Mouse (Mus musculus) midbrain, embryonic 12.5 days (tissue): ENCODE measurements at regions not wholly inside any gene's neighbourhood (a gene's known extent, or its start where the extent isn't known, plus 50 kb on each side); places are given as distances from the start of the nearest gene placed in this dataset.

Experiments
- ATAC-seq: fragments of 200-750 bp; cut with Nextera tagmentation; 2 replicates; pipeline ENCODE4 v1.8.0; 2017; ENCODE audit warnings: low read depth, moderate TSS enrichment, moderate library complexity; ENCODE audit not compliant: low FRiP score
- H3K27ac ChIP-seq: fragments of 300-500 bp; sonication (generic); replicated peaks from 2 replicates; pipeline ENCODE4 v1.5.1; 2016; ENCODE audit warnings: mild to moderate bottlenecking
- H3K27me3 ChIP-seq: fragments of 300-500 bp; sonication (generic); 2 replicates; pipeline ENCODE4 v1.6.1; 2016; ENCODE audit warnings: mild to moderate bottlenecking
- H3K36me3 ChIP-seq: fragments of 300-500 bp; sonication (generic); 2 replicates; pipeline ENCODE4 v1.6.1; 2016
- H3K4me1 ChIP-seq: fragments of 300-500 bp; sonication (generic); 2 replicates; pipeline ENCODE4 v1.6.1; 2016
- H3K4me2 ChIP-seq: fragments of 300-500 bp; sonication (generic); replicated peaks from 2 replicates; pipeline ENCODE4 v1.6.1; 2016; ENCODE audit warnings: mild to moderate bottlenecking, moderate library complexity
- H3K4me3 ChIP-seq: fragments of 300-500 bp; sonication (generic); 2 replicates; pipeline ENCODE4 v1.5.1; 2016; ENCODE audit warnings: mild to moderate bottlenecking
- H3K9ac ChIP-seq: fragments of 300-500 bp; sonication (generic); replicated peaks from 2 replicates; pipeline ENCODE4 v1.6.1; 2016; ENCODE audit warnings: mild to moderate bottlenecking, moderate library complexity
- H3K9me3 ChIP-seq: fragments of 300-500 bp; sonication (generic); 2 replicates; pipeline ENCODE4 v1.6.1; 2016; ENCODE audit warnings: mild to moderate bottlenecking
- WGBS: fragments of 180-500 bp; shearing (Covaris S2); methylation state at CpG from one replicate; pipeline ENCODE4 v1.1.7; 2016; 5-methylcytosine and 5-hydroxymethylcytosine counted together

DNA sequence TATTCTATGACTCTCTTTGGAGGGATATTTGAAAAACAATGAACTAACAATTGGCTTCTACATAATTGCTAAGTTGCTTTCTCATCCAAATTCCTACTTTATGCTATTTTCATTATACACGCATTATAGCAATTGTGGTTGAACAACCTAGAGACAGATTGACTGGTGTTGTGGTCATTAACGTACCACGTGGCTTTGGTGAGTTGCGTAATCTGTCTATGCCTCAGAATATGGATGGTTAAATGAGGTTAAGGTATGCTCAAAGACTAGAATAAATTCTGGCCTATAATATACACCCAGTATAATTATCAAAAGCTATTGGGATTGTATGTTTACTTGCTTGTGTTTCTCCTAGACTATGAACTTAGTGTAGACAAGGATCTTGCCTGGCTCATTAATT, 201.5 kb upstream of the Trib2 start:
- H3K4me3 ChIP-seq: no peak overlapping the region
- H3K27me3 ChIP-seq: no peaks in the 10 kb centered on the region
- 92% methylated on average over 4 of the region's 4 CpGs for WGBS
- no peaks in the 10 kb centered on the region for H3K4me1 ChIP-seq
- no peaks in the 10 kb centered on the region for H3K36me3 ChIP-seq
- H3K9ac ChIP-seq: no peak overlapping the region
- H3K4me2 ChIP-seq: no peak overlapping the region
- H3K27ac ChIP-seq: no peak overlapping the region
- ATAC-seq: no peak
- no peaks in the 10 kb centered on the region for H3K9me3 ChIP-seq

GRCm38 (mm10) chr12:16016621-16017020, 199.9 kb upstream of the Trib2 start:
- no peak overlapping the region for H3K9ac ChIP-seq
- H3K4me3 ChIP-seq: no peak overlapping the region
- no peaks in the 10 kb centered on the region for H3K36me3 ChIP-seq
- H3K4me2 ChIP-seq: no peak overlapping the region
- H3K9me3 ChIP-seq: no peaks in the 10 kb centered on the region
- WGBS: 91% methylated on average over 1 of the region's 1 CpGs
- no peak for ATAC-seq
- no peaks in the 10 kb centered on the region for H3K27me3 ChIP-seq
- H3K4me1 ChIP-seq: no peaks in the 10 kb centered on the region
- no peak overlapping the region for H3K27ac ChIP-seq

DNA sequence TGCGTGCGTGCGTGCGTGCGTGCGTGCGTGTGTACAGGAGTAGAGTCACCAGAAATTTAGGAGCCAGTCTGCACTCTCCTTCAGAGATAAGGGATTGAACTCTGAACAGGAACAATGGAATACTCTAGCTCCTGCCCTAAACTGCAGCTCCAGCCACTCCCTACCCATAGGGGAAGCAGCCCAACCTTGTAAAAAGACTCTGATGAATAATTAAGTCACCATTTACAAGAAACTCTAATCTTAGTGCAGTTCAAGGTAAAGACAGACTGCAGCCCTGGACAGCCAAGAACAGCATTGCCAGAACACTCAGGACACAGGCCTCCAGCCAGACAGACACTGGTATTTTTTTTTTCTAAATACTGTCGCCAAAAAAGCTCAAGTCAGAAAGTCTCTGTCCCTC, 198.9 kb upstream of the Trib2 start:
- no peaks in the 10 kb centered on the region for H3K27me3 ChIP-seq
- no peak overlapping the region for H3K4me2 ChIP-seq
- 85% methylated on average over 8 of the region's 8 CpGs for WGBS
- no peak overlapping the region for H3K4me3 ChIP-seq
- ATAC-seq: no peak
- H3K9me3 ChIP-seq: no peaks in the 10 kb centered on the region
- H3K4me1 ChIP-seq: no peaks in the 10 kb centered on the region
- H3K36me3 ChIP-seq: no peaks in the 10 kb centered on the region
- H3K9ac ChIP-seq: no peak overlapping the region
- no peak overlapping the region for H3K27ac ChIP-seq

GRCm38 (mm10) chr12:16014679-16015078, 198.0 kb upstream of the Trib2 start:
- whole genome bisulfite sequencing: 88% methylated on average over 1 of the region's 1 CpGs
- no peak for ATAC-seq

DNA sequence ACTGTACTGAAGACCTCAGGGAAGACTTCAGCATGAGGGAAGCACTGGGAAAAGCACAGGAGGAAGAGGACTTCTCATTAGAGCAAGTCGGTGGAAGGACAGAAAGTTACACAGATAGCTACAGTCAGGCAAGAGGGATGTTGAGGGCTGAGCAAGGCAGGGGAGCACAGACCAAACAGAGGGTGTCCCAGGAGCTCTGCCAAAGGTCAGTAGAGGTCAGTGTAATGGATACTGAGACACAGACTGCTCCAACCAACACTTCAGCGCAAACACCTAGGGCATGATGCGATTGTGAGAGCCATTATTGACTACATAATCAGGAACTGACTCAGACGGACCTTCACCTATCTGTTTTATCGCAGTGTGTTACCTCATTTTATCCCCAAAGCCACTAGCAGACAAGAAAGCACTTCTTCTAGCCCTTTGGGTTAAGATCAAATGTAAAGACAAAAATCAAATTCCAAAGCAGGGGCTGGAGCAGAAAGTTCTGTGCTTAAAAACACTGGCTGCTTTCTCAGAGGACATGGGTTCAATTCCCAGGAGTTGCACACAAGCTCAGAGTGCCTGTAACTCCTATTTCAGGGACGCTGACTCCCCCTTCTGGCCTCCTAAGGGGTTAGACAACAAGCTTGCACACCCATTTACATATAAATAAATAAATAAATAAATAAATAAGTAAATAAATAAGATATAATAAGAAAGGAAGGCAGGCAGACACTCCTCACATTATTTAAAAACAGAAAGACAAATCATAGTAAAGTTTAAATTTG, 197.3 kb upstream of the Trib2 start:
- Histone ChIP-seq H3K9ac (no peak overlapping the region), H3K27me3 (no peaks in the 10 kb centered on the region), H3K27ac (no peak overlapping the region), H3K4me1 (no peaks in the 10 kb centered on the region), H3K9me3 (no peaks in the 10 kb centered on the region), H3K4me2 (no peak overlapping the region), H3K4me3 (no peak overlapping the region), H3K36me3 (no peaks in the 10 kb centered on the region)
- 86% methylated on average over 6 of the region's 6 CpGs for WGBS
- ATAC-seq: no peak

More at GRCm38 (mm10) chr12:16014679-16015078, 198.0 kb upstream of the Trib2 start:
- no peak overlapping the region for H3K4me2 ChIP-seq
- H3K4me1 ChIP-seq: no peaks in the 10 kb centered on the region
- no peaks in the 10 kb centered on the region for H3K9me3 ChIP-seq
- no peaks in the 10 kb centered on the region for H3K27me3 ChIP-seq
- no peak overlapping the region for H3K9ac ChIP-seq
- H3K4me3 ChIP-seq: no peak overlapping the region
- no peaks in the 10 kb centered on the region for H3K36me3 ChIP-seq
- H3K27ac ChIP-seq: no peak overlapping the region

GRCm38 (mm10) chr12:16013354-16013753, 196.6 kb upstream of the Trib2 start:
- Histone ChIP-seq H3K4me1 (no peaks in the 10 kb centered on the region), H3K27me3 (no peaks in the 10 kb centered on the region), H3K9me3 (no peaks in the 10 kb centered on the region), H3K36me3 (no peaks in the 10 kb centered on the region), H3K27ac (no peak overlapping the region), H3K4me3 (no peak overlapping the region), H3K9ac (no peak overlapping the region), H3K4me2 (no peak overlapping the region)
- 77% methylated on average over 2 of the region's 2 CpGs for WGBS
- ATAC-seq: no peak

DNA sequence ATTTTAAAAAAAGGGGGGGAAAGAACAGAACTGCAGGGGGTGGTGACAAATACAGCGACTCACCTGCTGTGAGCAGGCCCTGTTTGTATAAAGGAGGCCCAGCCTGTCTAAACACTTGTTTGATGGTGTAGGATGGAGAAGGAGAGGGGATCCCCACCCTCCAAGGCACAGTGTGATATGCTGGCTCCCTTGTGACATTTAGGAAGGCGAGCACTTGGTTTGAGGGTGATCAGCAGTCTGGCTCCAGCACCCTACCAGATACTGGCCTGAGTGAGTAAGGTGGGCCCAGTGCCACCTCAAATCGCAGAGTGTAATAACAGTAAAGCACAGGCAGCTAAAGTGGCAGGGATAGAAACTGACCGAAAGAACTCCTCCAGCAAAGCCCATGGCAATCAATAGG, 195.4 kb upstream of the Trib2 start:
- Histone ChIP-seq H3K27me3 (no peaks in the 10 kb centered on the region), H3K4me2 (no peak overlapping the region), H3K4me3 (no peak overlapping the region), H3K27ac (no peak overlapping the region), H3K36me3 (no peaks in the 10 kb centered on the region), H3K4me1 (no peaks in the 10 kb centered on the region), H3K9me3 (no peaks in the 10 kb centered on the region), H3K9ac (no peak overlapping the region)
- WGBS: 73% methylated on average over 4 of the region's 4 CpGs
- ATAC-seq: no peak

- Histone ChIP-seq H3K27ac (no peak overlapping the region), H3K4me3 (no peak overlapping the region), H3K4me1 (no peaks in the 10 kb centered on the region), H3K27me3 (no peaks in the 10 kb centered on the region), H3K9ac (no peak overlapping the region), H3K9me3 (no peaks in the 10 kb centered on the region), H3K36me3 (no peaks in the 10 kb centered on the region), H3K4me2 (no peak overlapping the region)
- no peak for ATAC-seq
- WGBS: 75% methylated on average over 10 of the region's 10 CpGs
Measured at GRCm38 (mm10) chr12:16009822-16010620, 193.3 kb upstream of the Trib2 start.

DNA sequence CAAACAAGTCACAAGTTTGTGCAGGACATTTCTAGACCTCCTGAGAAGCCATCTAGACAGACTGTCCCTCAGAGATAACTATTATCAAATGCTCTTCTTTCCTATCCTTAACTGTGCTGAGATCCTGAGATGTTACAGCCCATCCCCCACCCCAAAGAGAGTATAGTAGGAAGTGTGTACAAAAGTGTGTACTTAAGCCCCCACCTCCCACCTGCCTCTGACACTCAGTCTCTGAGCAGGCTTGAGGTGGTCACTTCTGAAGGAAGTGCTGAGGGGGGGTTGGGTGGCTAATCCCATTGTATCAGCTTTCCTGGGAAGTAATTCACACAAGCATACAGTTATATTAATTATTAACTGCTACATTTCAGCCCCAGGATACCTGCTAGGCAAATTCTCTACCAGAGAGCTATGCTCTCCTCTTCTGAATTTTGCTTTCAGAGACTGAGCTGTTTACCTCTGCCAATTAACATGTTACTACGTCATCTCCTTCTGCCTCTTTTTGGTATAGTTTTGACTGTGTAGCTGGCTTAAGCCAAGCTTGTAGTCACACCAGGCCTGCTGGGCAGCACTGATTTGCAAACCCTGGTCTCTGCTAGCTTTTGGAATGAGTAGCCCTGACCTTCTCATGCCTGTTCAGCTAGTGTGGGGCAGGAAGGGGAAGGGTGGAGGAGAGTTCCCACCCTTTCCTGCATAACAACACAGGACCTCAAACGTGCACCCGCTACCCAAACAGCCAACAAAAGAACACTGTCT, 192.2 kb upstream of the Trib2 start:
- Histone ChIP-seq H3K4me2 (no peak overlapping the region), H3K27ac (no peak overlapping the region; the same call in 1 of the 2 replicates), H3K9ac (no peak overlapping the region), H3K4me1 (no peaks in the 10 kb centered on the region), H3K36me3 (no peaks in the 10 kb centered on the region), H3K4me3 (no peak overlapping the region), H3K9me3 (no peaks in the 10 kb centered on the region), H3K27me3 (no peaks in the 10 kb centered on the region)
- ATAC-seq: no peak
- 36% methylated on average over 3 of the region's 3 CpGs for WGBS

- Histone ChIP-seq H3K9ac (no peak overlapping the region), H3K9me3 (no peaks in the 10 kb centered on the region), H3K27me3 (no peaks in the 10 kb centered on the region), H3K4me3 (no peak overlapping the region), H3K27ac (no peak overlapping the region), H3K4me1 (no peaks in the 10 kb centered on the region), H3K36me3 (no peaks in the 10 kb centered on the region), H3K4me2 (no peak overlapping the region)
- 83% methylated on average over 4 of the region's 4 CpGs for WGBS
- no peak for ATAC-seq
Measured at GRCm38 (mm10) chr12:16008261-16008660, 191.5 kb upstream of the Trib2 start.

GRCm38 (mm10) chr12:16006688-16007087, 190.0 kb upstream of the Trib2 start:
- Histone ChIP-seq H3K27me3 (no peaks in the 10 kb centered on the region), H3K4me1 (no peaks in the 10 kb centered on the region), H3K36me3 (no peaks in the 10 kb centered on the region), H3K4me3 (no peak overlapping the region), H3K9ac (no peak overlapping the region), H3K4me2 (no peak overlapping the region), H3K27ac (no peak overlapping the region), H3K9me3 (no peaks in the 10 kb centered on the region)
- no peak for ATAC-seq
- 88% methylated on average over 5 of the region's 5 CpGs for WGBS

DNA sequence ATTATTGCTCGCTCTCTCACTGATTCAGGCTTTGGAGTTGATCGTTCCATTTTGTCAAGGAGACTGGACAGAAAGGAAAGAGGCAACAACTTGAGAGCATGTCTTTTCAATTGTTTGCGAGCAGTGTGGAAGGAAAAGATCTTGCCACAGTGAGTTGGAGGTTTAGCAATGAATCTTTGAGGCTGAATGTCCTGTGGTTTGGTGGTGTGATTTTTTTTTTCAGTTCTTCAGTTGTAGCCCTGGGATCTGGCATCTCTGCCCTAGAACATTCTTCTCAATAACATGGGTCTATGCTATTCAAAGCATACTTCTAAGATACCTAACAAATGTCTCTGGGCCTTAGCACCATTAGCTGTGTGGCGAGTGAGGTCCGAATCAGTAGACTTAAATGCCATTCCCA, 189.6 kb upstream of the Trib2 start:
- 91% methylated on average over 5 of the region's 5 CpGs for WGBS
- H3K27ac ChIP-seq: no peak overlapping the region
- no peak for ATAC-seq

More for the DNA sequence above, 189.6 kb upstream of the Trib2 start:
- H3K9me3 ChIP-seq: no peaks in the 10 kb centered on the region
- H3K36me3 ChIP-seq: no peaks in the 10 kb centered on the region
- H3K9ac ChIP-seq: no peak overlapping the region
- no peak overlapping the region for H3K4me3 ChIP-seq
- no peak overlapping the region for H3K4me2 ChIP-seq
- no peaks in the 10 kb centered on the region for H3K27me3 ChIP-seq
- H3K4me1 ChIP-seq: no peaks in the 10 kb centered on the region
